Mouse (Mus musculus) kidney, adult 2 months (tissue): Measurements from ENCODE around the gene Cntn5.

ENCODE experiments used
- CTCF ChIP-seq: fragments of 200-500 bp; conservative IDR thresholded peaks from 2 replicates; pipeline ENCODE4 v1.5.1; 2011; ENCODE audit warnings: low read depth, mild to moderate bottlenecking, control low read depth, low read length, moderate library complexity, mixed read lengths; ENCODE audit not compliant: insufficient read depth, insufficient read length
- POLR2A ChIP-seq: fragments of 200-500 bp; IDR thresholded peaks from one replicate; pipeline ENCODE4 v1.6.1; 2011; ENCODE audit warnings: low read depth, low read length, control low read depth

GRCm38 (mm10) chr9:10368410-10368809 is 536.2 kb downstream of the Cntn5 start:
- no peak for TF ChIP-seq POLR2A
- TF ChIP-seq CTCF = no peak
